Mouse (Mus musculus) midbrain, embryonic 12.5 days (tissue): ENCODE results near the gene Fkbp5. TPM values are rescaled to one million over a fixed set of nuclear protein-coding genes. Genes with fewer than 3 reads are reported as not detected.

ENCODE experiments used
- ATAC-seq: fragments of 200-750 bp; cut with Nextera tagmentation; 2 replicates; pipeline ENCODE4 v1.8.0; 2017; ENCODE audit warnings: low read depth, moderate TSS enrichment, moderate library complexity; ENCODE audit not compliant: low FRiP score
- H3K27ac ChIP-seq: fragments of 300-500 bp; sonication (generic); replicated peaks from 2 replicates; pipeline ENCODE4 v1.5.1; 2016; ENCODE audit warnings: mild to moderate bottlenecking
- H3K27me3 ChIP-seq: fragments of 300-500 bp; sonication (generic); 2 replicates; pipeline ENCODE4 v1.6.1; 2016; ENCODE audit warnings: mild to moderate bottlenecking
- H3K36me3 ChIP-seq: fragments of 300-500 bp; sonication (generic); 2 replicates; pipeline ENCODE4 v1.6.1; 2016
- H3K4me1 ChIP-seq: fragments of 300-500 bp; sonication (generic); 2 replicates; pipeline ENCODE4 v1.6.1; 2016
- H3K4me2 ChIP-seq: fragments of 300-500 bp; sonication (generic); replicated peaks from 2 replicates; pipeline ENCODE4 v1.6.1; 2016; ENCODE audit warnings: mild to moderate bottlenecking, moderate library complexity
- H3K4me3 ChIP-seq: fragments of 300-500 bp; sonication (generic); 2 replicates; pipeline ENCODE4 v1.5.1; 2016; ENCODE audit warnings: mild to moderate bottlenecking
- H3K9ac ChIP-seq: fragments of 300-500 bp; sonication (generic); replicated peaks from 2 replicates; pipeline ENCODE4 v1.6.1; 2016; ENCODE audit warnings: mild to moderate bottlenecking, moderate library complexity
- H3K9me3 ChIP-seq: fragments of 300-500 bp; sonication (generic); 2 replicates; pipeline ENCODE4 v1.6.1; 2016; ENCODE audit warnings: mild to moderate bottlenecking
- WGBS: fragments of 180-500 bp; shearing (Covaris S2); methylation state at CpG from one replicate; pipeline ENCODE4 v1.1.7; 2016; 5-methylcytosine and 5-hydroxymethylcytosine counted together
- polyA plus RNA-seq: library from polyadenylated mRNA; unstranded; fragments of >200 nt; fragmentation: Nextera tagmentation; extraction: Ambion mirVana; gene quantifications from 2 replicates; pipeline ENCODE4 v1.2.1, GENCODE M21; 2016

Gene Fkbp5
- polyA plus RNA-seq, 1 experiment from 2014 or later: 38.2 TPM

DNA sequence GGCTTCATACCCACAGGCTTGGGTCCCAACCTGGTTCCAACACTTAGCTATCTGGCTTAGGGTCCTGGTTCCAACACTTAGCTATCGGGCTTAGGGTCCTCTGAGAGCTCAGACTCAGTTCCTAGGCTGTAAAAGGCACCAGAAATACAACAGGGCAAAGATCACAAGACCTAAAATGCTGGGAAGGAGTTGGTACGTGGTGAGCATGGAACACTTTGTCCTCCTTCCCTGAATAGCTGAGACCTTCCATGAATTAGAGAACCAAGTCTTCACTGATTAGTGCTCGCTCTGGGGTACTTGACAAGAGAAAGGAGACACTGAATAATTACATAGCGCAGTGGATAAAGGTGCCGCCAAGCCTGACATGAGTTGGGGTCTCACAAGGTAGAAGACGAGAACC lies 4.6 kb upstream of the Fkbp5 start:
- Histone ChIP-seq H3K36me3 (no peaks in the 10 kb centered on the region), H3K9ac (no peak overlapping the region), H3K4me2 (peak overlapping the region; percentile 95), H3K4me1 (peaks cover 33% of the 10 kb centered on the region), H3K27me3 (peaks cover 69% of the 10 kb centered on the region), H3K4me3 (peak overlapping the region; percentile 70), H3K9me3 (no peaks in the 10 kb centered on the region), H3K27ac (no peak overlapping the region)
- WGBS: 40% methylated on average over 6 of the region's 6 CpGs
- no peak for ATAC-seq

DNA sequence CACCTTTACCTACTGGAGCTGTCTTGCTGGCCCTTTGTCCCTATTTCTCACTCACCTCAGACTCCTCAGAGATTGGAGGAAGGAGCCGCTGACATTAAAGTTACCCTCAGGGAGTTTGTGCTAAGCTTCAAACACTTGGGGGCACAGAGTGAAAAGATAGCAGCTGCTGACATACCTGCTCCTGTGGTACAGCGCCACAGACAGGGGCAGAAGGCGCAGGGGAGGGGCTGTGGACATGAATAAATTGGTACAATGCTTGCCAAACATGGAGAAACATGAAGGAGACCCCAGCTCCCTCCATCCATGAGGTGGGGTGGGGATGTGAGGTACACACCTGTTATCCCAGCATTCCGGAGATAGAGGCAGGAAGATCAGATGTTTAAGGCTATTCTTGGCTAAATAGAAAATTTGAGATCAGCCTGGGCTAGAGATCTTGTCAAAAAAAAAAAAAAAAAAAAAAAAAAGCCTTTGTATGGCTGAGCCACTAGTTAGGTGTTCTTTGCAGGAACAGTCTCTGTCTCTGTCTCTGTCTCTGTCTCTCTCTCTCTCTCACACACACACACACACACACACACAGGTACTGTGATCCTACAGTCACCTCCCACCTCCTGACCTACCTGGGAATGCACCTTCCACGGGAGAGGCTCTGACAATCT lies 3.9 kb upstream of the Fkbp5 start:
- 64% methylated on average over 5 of the region's 5 CpGs for WGBS
- H3K4me1 ChIP-seq: peaks cover 33% of the 10 kb centered on the region
- H3K9ac ChIP-seq: no peak overlapping the region
- H3K4me2 ChIP-seq: no peak overlapping the region
- H3K4me3 ChIP-seq: no peak overlapping the region
- no peak for ATAC-seq
- peaks cover 76% of the 10 kb centered on the region for H3K27me3 ChIP-seq
- H3K27ac ChIP-seq: no peak overlapping the region
- no peaks in the 10 kb centered on the region for H3K36me3 ChIP-seq
- H3K9me3 ChIP-seq: no peaks in the 10 kb centered on the region

DNA sequence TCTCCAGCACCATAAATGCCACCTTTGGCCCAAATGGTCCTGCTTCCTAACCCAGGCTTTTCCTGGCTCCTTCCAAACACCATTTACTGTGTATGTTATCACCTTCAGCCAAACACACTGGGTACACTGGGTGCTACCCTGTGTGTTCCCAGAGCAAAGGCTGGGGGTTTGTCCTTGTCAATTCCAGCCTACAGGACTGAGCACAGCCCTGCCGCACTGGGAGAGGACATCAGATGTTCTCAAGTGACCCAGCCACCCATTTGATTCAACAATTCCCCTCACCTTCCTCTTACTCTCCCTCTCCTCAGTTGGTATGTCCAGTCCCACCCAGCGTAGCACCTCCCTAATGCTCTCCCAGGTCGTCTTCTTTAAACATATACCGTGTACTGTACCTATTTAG lies 3.2 kb upstream of the Fkbp5 start:
- no peak overlapping the region for H3K27ac ChIP-seq
- no peak for ATAC-seq
- peaks cover 33% of the 10 kb centered on the region for H3K4me1 ChIP-seq
- no peak overlapping the region for H3K9ac ChIP-seq
- H3K36me3 ChIP-seq: no peaks in the 10 kb centered on the region
- H3K4me3 ChIP-seq: no peak overlapping the region
- no peak overlapping the region for H3K4me2 ChIP-seq
- H3K27me3 ChIP-seq: peaks cover 83% of the 10 kb centered on the region
- WGBS: 84% methylated on average over 4 of the region's 4 CpGs
- H3K9me3 ChIP-seq: no peaks in the 10 kb centered on the region

GRCm38 (mm10) chr17:28519827-28520226 lies 2.5 kb upstream of the Fkbp5 start:
- H3K4me2 ChIP-seq: no peak overlapping the region
- H3K27ac ChIP-seq: no peak overlapping the region
- H3K9ac ChIP-seq: no peak overlapping the region
- H3K36me3 ChIP-seq: no peaks in the 10 kb centered on the region
- no peak for ATAC-seq
- peaks cover 33% of the 10 kb centered on the region for H3K4me1 ChIP-seq
- H3K27me3 ChIP-seq: peaks cover 87% of the 10 kb centered on the region
- H3K9me3 ChIP-seq: no peaks in the 10 kb centered on the region
- H3K4me3 ChIP-seq: no peak overlapping the region
- 95% methylated on average over 3 of the region's 3 CpGs for WGBS

- peak overlapping the region; percentile 52; the same call in 1 of the 2 replicates for H3K9ac ChIP-seq
- H3K36me3 ChIP-seq: no peaks in the 10 kb centered on the region
- H3K9me3 ChIP-seq: no peaks in the 10 kb centered on the region
- 30% methylated on average over 8 of the region's 8 CpGs for WGBS
- peak overlapping the region; percentile 84 for H3K4me2 ChIP-seq
- H3K4me3 ChIP-seq: peak overlapping the region; percentile 47
- H3K27ac ChIP-seq: no peak overlapping the region
- peaks cover 78% of the 10 kb centered on the region for H3K27me3 ChIP-seq
- H3K4me1 ChIP-seq: peaks cover 32% of the 10 kb centered on the region
- no peak for ATAC-seq
These were observed 1.3 kb upstream of the Fkbp5 start for GRCm38 (mm10) chr17:28518615-28519071.

DNA sequence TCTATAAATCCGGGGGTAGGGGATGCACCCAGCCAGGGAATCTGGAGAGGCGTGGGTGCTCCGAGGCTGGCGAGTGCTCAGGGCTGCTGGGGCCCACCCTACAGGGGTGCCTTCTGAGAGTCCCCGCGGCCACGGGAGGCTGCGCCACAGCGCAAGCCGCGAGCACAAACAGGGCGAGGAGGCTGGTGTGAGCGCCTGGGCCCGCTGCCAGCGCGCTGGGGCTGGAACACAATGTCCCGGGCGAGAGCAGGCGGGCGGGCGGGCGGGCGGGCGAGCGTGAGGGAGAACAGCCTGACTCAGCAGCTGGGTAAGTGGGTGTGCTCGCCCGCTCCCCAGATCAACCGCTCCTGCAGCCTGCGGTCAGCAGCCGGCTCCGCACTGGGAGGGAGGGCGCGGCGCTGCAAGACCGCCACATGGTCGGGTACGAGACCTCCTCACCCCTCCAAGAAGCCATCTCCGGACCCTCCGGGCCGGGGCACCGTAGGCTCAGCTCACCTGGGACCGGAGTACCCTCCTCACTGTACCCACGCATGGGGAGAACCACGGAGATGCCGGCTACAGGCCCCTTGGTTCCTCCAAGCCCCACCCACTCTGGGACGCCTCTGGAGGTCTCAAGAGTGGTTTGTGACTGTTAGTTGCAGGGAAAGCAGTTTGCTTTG lies 758 bp upstream of the Fkbp5 start:
- Histone ChIP-seq H3K4me3 (peak overlapping the region; percentile 47), H3K9me3 (no peaks in the 10 kb centered on the region), H3K27me3 (peaks cover 72% of the 10 kb centered on the region), H3K27ac (peak overlapping the region; percentile 66; the same call in 1 of the 2 replicates), H3K36me3 (no peaks in the 10 kb centered on the region), H3K4me2 (peak overlapping the region; percentile 84), H3K9ac (peak overlapping the region; percentile 52), H3K4me1 (peaks cover 27% of the 10 kb centered on the region)
- 3% methylated on average over 41 of the region's 46 CpGs for WGBS
- peak; percentile 55 for ATAC-seq

DNA sequence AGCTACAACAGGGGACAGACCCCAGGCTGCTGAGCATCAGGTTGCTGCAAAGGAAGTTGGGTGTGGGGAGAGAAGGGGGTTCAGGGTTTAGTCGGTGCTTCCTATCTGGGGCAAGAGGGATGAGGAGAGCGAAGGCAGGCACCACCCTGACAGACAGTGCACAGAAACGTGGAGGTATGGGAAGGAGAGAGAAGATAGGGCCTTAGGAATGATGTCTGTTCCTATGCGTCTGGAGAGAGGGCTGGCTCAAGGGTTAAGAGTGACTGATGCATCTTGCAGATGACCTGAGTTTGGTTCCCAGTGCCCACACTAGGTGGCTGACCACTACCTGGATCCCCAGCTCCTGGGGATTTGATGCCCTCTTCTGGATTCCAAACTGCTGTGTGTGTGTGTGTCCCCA lies 446 bp downstream of the Fkbp5 start:
- peak overlapping the region; percentile 84; the same call in 1 of the 2 replicates for H3K4me2 ChIP-seq
- no peaks in the 10 kb centered on the region for H3K9me3 ChIP-seq
- H3K4me1 ChIP-seq: peaks cover 24% of the 10 kb centered on the region
- peaks cover 66% of the 10 kb centered on the region for H3K27me3 ChIP-seq
- no peak overlapping the region for H3K27ac ChIP-seq
- H3K4me3 ChIP-seq: no peak overlapping the region
- H3K9ac ChIP-seq: no peak overlapping the region
- WGBS: 78% methylated on average over 4 of the region's 4 CpGs
- no peak for ATAC-seq
- no peaks in the 10 kb centered on the region for H3K36me3 ChIP-seq

GRCm38 (mm10) chr17:28515431-28516341 lies 1.6 kb downstream of the Fkbp5 start:
- 71% methylated on average over 10 of the region's 10 CpGs for WGBS
- ATAC-seq: no peak
- Histone ChIP-seq H3K4me3 (no peak overlapping the region), H3K4me2 (no peak overlapping the region), H3K9me3 (no peaks in the 10 kb centered on the region), H3K4me1 (peaks cover 34% of the 10 kb centered on the region), H3K27ac (no peak overlapping the region), H3K27me3 (peaks cover 62% of the 10 kb centered on the region), H3K36me3 (no peaks in the 10 kb centered on the region), H3K9ac (no peak overlapping the region)

- no peak overlapping the region for H3K9ac ChIP-seq
- no peak for ATAC-seq
- H3K36me3 ChIP-seq: no peaks in the 10 kb centered on the region
- H3K27ac ChIP-seq: no peak overlapping the region
- peaks cover 38% of the 10 kb centered on the region for H3K4me1 ChIP-seq
- no peak overlapping the region for H3K4me2 ChIP-seq
- peaks cover 63% of the 10 kb centered on the region for H3K27me3 ChIP-seq
- 67% methylated on average over 5 of the region's 5 CpGs for WGBS
- H3K9me3 ChIP-seq: no peaks in the 10 kb centered on the region
- H3K4me3 ChIP-seq: no peak overlapping the region
These were observed 2.8 kb downstream of the Fkbp5 start for GRCm38 (mm10) chr17:28514555-28514954.

DNA sequence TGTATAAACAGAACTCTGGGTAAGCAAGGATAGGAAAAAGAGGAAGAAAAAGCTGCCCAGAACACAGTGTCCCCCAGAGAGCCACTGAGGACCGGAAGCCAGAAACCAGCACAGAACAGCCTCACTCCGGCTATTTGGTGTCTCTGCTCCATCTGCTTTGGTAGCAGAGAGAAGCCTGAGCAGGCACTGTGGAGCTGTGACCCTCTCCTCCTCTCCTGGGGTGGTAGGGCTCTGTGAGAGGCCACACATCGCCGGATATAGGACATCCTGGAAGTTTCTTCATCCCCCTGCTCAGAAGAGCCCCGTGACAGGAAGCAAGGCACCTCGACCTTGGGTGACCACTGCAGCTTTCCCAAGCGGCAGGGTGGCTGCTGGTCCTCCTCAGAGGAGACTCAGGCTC lies 3.5 kb downstream of the Fkbp5 start:
- no peaks in the 10 kb centered on the region for H3K36me3 ChIP-seq
- ATAC-seq: no peak
- H3K4me3 ChIP-seq: no peak overlapping the region
- 64% methylated on average over 7 of the region's 7 CpGs for WGBS
- peaks cover 36% of the 10 kb centered on the region for H3K4me1 ChIP-seq
- H3K9me3 ChIP-seq: no peaks in the 10 kb centered on the region
- H3K4me2 ChIP-seq: no peak overlapping the region
- H3K9ac ChIP-seq: no peak overlapping the region
- H3K27ac ChIP-seq: no peak overlapping the region
- peaks cover 61% of the 10 kb centered on the region for H3K27me3 ChIP-seq

DNA sequence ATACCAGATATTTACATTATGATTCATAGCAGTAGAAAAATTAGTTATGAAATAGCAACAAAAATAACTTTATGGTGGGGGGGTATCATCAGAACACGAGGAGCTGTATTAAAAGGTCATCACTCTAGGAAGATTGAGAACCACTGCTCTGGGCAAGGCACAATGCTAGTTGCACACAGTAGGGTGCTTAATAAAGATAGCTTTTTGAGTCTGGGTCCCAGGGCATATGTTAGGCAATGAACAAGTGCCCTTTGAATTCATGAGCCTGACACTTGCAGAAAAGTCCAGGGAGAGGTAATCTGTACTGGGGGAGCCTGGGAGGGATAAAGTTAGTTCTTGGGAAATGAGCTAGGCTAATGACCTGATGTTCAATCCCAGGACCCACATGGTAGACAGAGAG lies 4.0 kb downstream of the Fkbp5 start:
- Histone ChIP-seq H3K9ac (no peak overlapping the region), H3K4me3 (no peak overlapping the region), H3K9me3 (no peaks in the 10 kb centered on the region), H3K4me2 (no peak overlapping the region), H3K27me3 (peaks cover 56% of the 10 kb centered on the region), H3K27ac (no peak overlapping the region), H3K4me1 (peaks cover 31% of the 10 kb centered on the region), H3K36me3 (no peaks in the 10 kb centered on the region)
- 77% methylated on average over 1 of the region's 1 CpGs for WGBS
- no peak for ATAC-seq

DNA sequence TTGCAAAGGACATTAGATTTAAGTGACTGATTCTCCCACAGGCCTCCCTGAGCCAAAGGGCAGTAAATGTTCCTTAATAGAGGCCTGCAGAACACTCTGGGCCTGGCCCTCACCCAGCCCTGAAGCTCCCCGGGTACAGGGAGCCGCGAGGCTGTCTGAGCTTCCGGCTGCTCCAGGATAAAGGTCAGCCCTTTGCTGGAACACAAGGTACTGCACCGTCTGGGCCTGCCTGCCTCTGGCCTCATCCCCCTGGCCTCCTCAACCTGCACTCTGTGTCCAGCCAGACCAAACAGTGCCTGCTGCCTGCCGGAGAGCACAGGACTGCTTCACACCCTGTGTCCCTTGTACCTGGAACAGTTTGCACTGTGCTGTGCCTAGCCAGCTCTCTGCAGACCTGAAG lies 4.6 kb downstream of the Fkbp5 start:
- Histone ChIP-seq H3K4me2 (no peak overlapping the region), H3K9ac (no peak overlapping the region), H3K27ac (no peak overlapping the region), H3K36me3 (no peaks in the 10 kb centered on the region), H3K27me3 (peaks cover 50% of the 10 kb centered on the region), H3K4me3 (no peak overlapping the region), H3K9me3 (no peaks in the 10 kb centered on the region), H3K4me1 (peaks cover 26% of the 10 kb centered on the region)
- 40% methylated on average over 6 of the region's 6 CpGs for WGBS
- ATAC-seq: no peak
